Comparison of ENCODE assay signal across 10 mouse cellular contexts in genomic region chr10:60814444-60815057, GRCm38 (mm10). TPM values are rescaled to one million over a fixed set of nuclear protein-coding genes. Genes with fewer than 3 reads are reported as not detected.
DNase-seq lines count a peak whose midpoint lies in the region; ATAC-seq and TF ChIP-seq lines count a peak whose summit lies in the region.
"Had no signal": no experiment of that assay in that cellular context is flagged by ENCODE, and none has a peak within 500 bp of the region (broad histone marks: within the 10 kb centered on the region; RNA-seq: fewer than 3 reads in every experiment).

No protein-coding gene starts in this region.

- no peaks in the 10 kb centered on the region for H3K9me3 ChIP-seq in forebrain, embryonic 12.5 days
- no peaks in the 10 kb centered on the region for H3K9me3 ChIP-seq in forebrain, embryonic 16.5 days (ENCODE audit: control insufficient read depth, low read length)
- no peaks in the 10 kb centered on the region for H3K9me3 ChIP-seq in E14TG2a.4 (ENCODE audit: low read length)
- no peaks in the 10 kb centered on the region for H3K9me3 ChIP-seq in heart, embryonic 12.5 days (replicated peaks)
- H3K9me3 ChIP-seq in lung, embryonic 16.5 days (ENCODE audit: control insufficient read depth, low read length): no peaks in the 10 kb centered on the region
- H3K9me3 ChIP-seq: forebrain, embryonic 15.5 days; megakaryocyte, embryonic 14.5 days had no signal

- peak overlapping the region; percentile 21; the same call in 1 of the 2 replicates for H3K27ac ChIP-seq in forebrain, embryonic 12.5 days
- no peak overlapping the region for H3K27ac ChIP-seq in forebrain, embryonic 16.5 days (ENCODE audit: low read length)
- H3K27ac ChIP-seq in heart, embryonic 12.5 days (ENCODE audit: poor library complexity, severe bottlenecking): peak overlapping the region; percentile 100
- peak overlapping the region; percentile 93 for H3K27ac ChIP-seq in lung, embryonic 16.5 days (ENCODE audit: low read length)
- H3K27ac ChIP-seq in cerebellum, adult 2 months (ENCODE audit: insufficient read depth, low read length): no peak overlapping the region; the same call in 1 of the 2 replicates

- H3K9ac ChIP-seq in forebrain, embryonic 12.5 days: no peak overlapping the region
- no peak overlapping the region for H3K9ac ChIP-seq in forebrain, embryonic 16.5 days (replicated peaks; ENCODE audit: low read depth, low read length)
- H3K9ac ChIP-seq in heart, embryonic 12.5 days: peak overlapping the region; percentile 76
- peak overlapping the region; percentile 27 for H3K9ac ChIP-seq in lung, embryonic 16.5 days (ENCODE audit: low read length)
- H3K9ac ChIP-seq: forebrain, embryonic 15.5 days had no signal

- TF ChIP-seq POLR2A in cerebellum, adult 2 months (IDR thresholded peaks at IDR 0.05; ENCODE audit: borderline replicate concordance, insufficient read depth, low read length): no peak

- no peak for ATAC-seq in forebrain, embryonic 12.5 days (ENCODE audit: low FRiP score)
- ATAC-seq in forebrain, embryonic 16.5 days: no peak
- ATAC-seq in heart, embryonic 12.5 days (ENCODE audit: insufficient number of reproducible peaks, low FRiP score): peak; percentile 73
- peak; percentile 68 for ATAC-seq in lung, embryonic 16.5 days (ENCODE audit: low read depth)
- no peak for ATAC-seq in megakaryocyte, adult 5-6 weeks (ENCODE audit: poor library complexity, severe bottlenecking)
- ATAC-seq: forebrain, embryonic 15.5 days had no signal

- no peak for TF ChIP-seq CTCF in E14TG2a.4 (conservative IDR thresholded peaks at IDR 0.05; ENCODE audit: low read length)
- no peak for TF ChIP-seq CTCF in cerebellum, adult 2 months (IDR thresholded peaks at IDR 0.05; ENCODE audit: borderline replicate concordance, insufficient read depth, low read depth, low read length)

- 11% methylated on average over 10 of the region's 10 CpGs for WGBS in forebrain, embryonic 12.5 days
- 21% methylated on average over 10 of the region's 10 CpGs for WGBS in forebrain, embryonic 16.5 days
- 2% methylated on average over 10 of the region's 10 CpGs for WGBS in heart, embryonic 12.5 days
- 8% methylated on average over 10 of the region's 10 CpGs for WGBS in lung, embryonic 16.5 days
- whole genome bisulfite sequencing in cerebellum, adult 2 months: 23% methylated on average over 10 of the region's 10 CpGs

- H3K4me1 ChIP-seq in forebrain, embryonic 12.5 days: peaks cover 59% of the 10 kb centered on the region
- peaks cover 18% of the 10 kb centered on the region for H3K4me1 ChIP-seq in forebrain, embryonic 16.5 days (replicated peaks; ENCODE audit: control insufficient read depth, insufficient read depth, low read length)
- H3K4me1 ChIP-seq in E14TG2a.4 (replicated peaks; ENCODE audit: low read depth, low read length): peaks cover 90% of the 10 kb centered on the region
- H3K4me1 ChIP-seq in heart, embryonic 12.5 days (replicated peaks): peaks cover 99% of the 10 kb centered on the region
- H3K4me1 ChIP-seq in lung, embryonic 16.5 days (replicated peaks; ENCODE audit: control insufficient read depth, insufficient read depth, low read length): peaks cover 75% of the 10 kb centered on the region
- peaks cover 66% of the 10 kb centered on the region for H3K4me1 ChIP-seq in cerebellum, adult 2 months (ENCODE audit: control insufficient read depth, insufficient read depth, low read length)

- no peak for DNase-seq in cerebellum, adult 2 months
- no peak for DNase-seq in spleen, postnatal 10 days (ENCODE audit: low spot score in 2 of 2)

- peaks cover 25% of the 10 kb centered on the region for H3K27me3 ChIP-seq in forebrain, embryonic 12.5 days
- peaks cover 6% of the 10 kb centered on the region; the same call in 1 of the 2 replicates for H3K27me3 ChIP-seq in forebrain, embryonic 16.5 days (replicated peaks; ENCODE audit: control insufficient read depth, insufficient read depth, low read length)
- peaks cover 59% of the 10 kb centered on the region for H3K27me3 ChIP-seq in E14TG2a.4 (ENCODE audit: insufficient read depth, low read length)
- no peaks in the 10 kb centered on the region for H3K27me3 ChIP-seq in heart, embryonic 12.5 days (replicated peaks)
- no peaks in the 10 kb centered on the region for H3K27me3 ChIP-seq in lung, embryonic 16.5 days (ENCODE audit: control insufficient read depth, insufficient read depth, low read depth, low read length)
- no peaks in the 10 kb centered on the region for H3K27me3 ChIP-seq in cerebellum, adult 2 months (ENCODE audit: control insufficient read depth, insufficient read depth, low read length)

- H3K4me2 ChIP-seq in forebrain, embryonic 12.5 days: no peak overlapping the region
- H3K4me2 ChIP-seq in forebrain, embryonic 16.5 days (ENCODE audit: low read length): no peak overlapping the region
- peak overlapping the region; percentile 62 for H3K4me2 ChIP-seq in heart, embryonic 12.5 days
- H3K4me2 ChIP-seq in lung, embryonic 16.5 days (ENCODE audit: low read depth, low read length): 0 out of 2 replicates have a peak overlapping the region, but pooled peaks have one; percentile 6
- H3K4me2 ChIP-seq: forebrain, embryonic 15.5 days had no signal

- no peak overlapping the region for H3K4me3 ChIP-seq in forebrain, embryonic 12.5 days (replicated peaks)
- H3K4me3 ChIP-seq in forebrain, embryonic 16.5 days (replicated peaks; ENCODE audit: low read length): no peak overlapping the region
- H3K4me3 ChIP-seq in E14TG2a.4 (replicated peaks; ENCODE audit: low read length): peak overlapping the region; percentile 60
- H3K4me3 ChIP-seq in heart, embryonic 12.5 days: peak overlapping the region; percentile 12; the same call in 1 of the 2 replicates
- no peak overlapping the region for H3K4me3 ChIP-seq in lung, embryonic 16.5 days (ENCODE audit: low read length)
- H3K4me3 ChIP-seq in cerebellum, adult 2 months (replicated peaks; ENCODE audit: insufficient read depth, low read depth, low read length): no peak overlapping the region
- H3K4me3 ChIP-seq: forebrain, embryonic 15.5 days; megakaryocyte, embryonic 14.5 days had no signal

- H3K36me3 ChIP-seq in forebrain, embryonic 12.5 days (replicated peaks): no peaks in the 10 kb centered on the region
- no peaks in the 10 kb centered on the region for H3K36me3 ChIP-seq in forebrain, embryonic 16.5 days (ENCODE audit: control insufficient read depth, insufficient read depth)
- H3K36me3 ChIP-seq in E14TG2a.4 (ENCODE audit: insufficient read depth, low read length): no peaks in the 10 kb centered on the region
- no peaks in the 10 kb centered on the region for H3K36me3 ChIP-seq in heart, embryonic 12.5 days
- no peaks in the 10 kb centered on the region for H3K36me3 ChIP-seq in lung, embryonic 16.5 days (ENCODE audit: control insufficient read depth, insufficient read depth, low read length)
- H3K36me3 ChIP-seq: forebrain, embryonic 15.5 days had no signal

RNA-seq across cellular contexts. Expression of gene Unc5b, which starts 16.8 kb away (rescaled TPM):
- polyA plus RNA-seq in forebrain, embryonic 12.5 days (2016; fragmentation: Nextera tagmentation; extraction: Ambion mirVana): 3.6 and 4.7 TPM in 2 replicates
- 2.2 and 2.6 TPM in 2 replicates for polyA plus RNA-seq in forebrain, embryonic 16.5 days (2015; fragmentation: Nextera tagmentation; extraction: Ambion mirVana)
- 18.4 and 18.7 TPM in 2 replicates for polyA plus RNA-seq in heart, embryonic 12.5 days (2016; fragmentation: Nextera tagmentation; extraction: Ambion mirVana)
- 6.7 and 7.3 TPM in 2 replicates for polyA plus RNA-seq in lung, embryonic 16.5 days (2015; fragmentation: Nextera tagmentation; extraction: Ambion mirVana)
- 44.4 and 44.8 TPM in 2 replicates for polyA plus RNA-seq in cerebellum, adult 2 months (2012; rRNA removed)
- total RNA-seq in megakaryocyte, adult 5-6 weeks (2015): not detected in 2 replicates
- total RNA-seq in megakaryocyte, adult 5-6 weeks (2017): 0.07 and 0.08 TPM in 2 replicates

Comparison
In these comparisons a context has a peak if more than half of its experiments do, and no peak if none do; other contexts are left out.
1. H3K27ac ChIP-seq: peak in forebrain, embryonic 12.5 days (single experiment), heart, embryonic 12.5 days (single experiment) and lung, embryonic 16.5 days (single experiment); none in forebrain, embryonic 16.5 days (single experiment) and cerebellum, adult 2 months (single experiment).
2. ATAC-seq: peak in heart, embryonic 12.5 days (single experiment) and lung, embryonic 16.5 days (single experiment); none in forebrain, embryonic 12.5 days (single experiment), forebrain, embryonic 16.5 days (single experiment) and megakaryocyte, adult 5-6 weeks (single experiment).
3. H3K4me2 ChIP-seq: peak in heart, embryonic 12.5 days (single experiment) and lung, embryonic 16.5 days (single experiment); none in forebrain, embryonic 12.5 days (single experiment) and forebrain, embryonic 16.5 days (single experiment).
4. H3K4me3 ChIP-seq: peak in E14TG2a.4 (single experiment) and heart, embryonic 12.5 days (single experiment); none in forebrain, embryonic 12.5 days (single experiment), forebrain, embryonic 16.5 days (single experiment), lung, embryonic 16.5 days (single experiment) and cerebellum, adult 2 months (single experiment).
5. H3K9ac ChIP-seq: peak in heart, embryonic 12.5 days (single experiment) and lung, embryonic 16.5 days (single experiment); none in forebrain, embryonic 12.5 days (single experiment) and forebrain, embryonic 16.5 days (single experiment).